ENCODE assay signal across 10 mouse cellular contexts in the genomic region with DNA sequence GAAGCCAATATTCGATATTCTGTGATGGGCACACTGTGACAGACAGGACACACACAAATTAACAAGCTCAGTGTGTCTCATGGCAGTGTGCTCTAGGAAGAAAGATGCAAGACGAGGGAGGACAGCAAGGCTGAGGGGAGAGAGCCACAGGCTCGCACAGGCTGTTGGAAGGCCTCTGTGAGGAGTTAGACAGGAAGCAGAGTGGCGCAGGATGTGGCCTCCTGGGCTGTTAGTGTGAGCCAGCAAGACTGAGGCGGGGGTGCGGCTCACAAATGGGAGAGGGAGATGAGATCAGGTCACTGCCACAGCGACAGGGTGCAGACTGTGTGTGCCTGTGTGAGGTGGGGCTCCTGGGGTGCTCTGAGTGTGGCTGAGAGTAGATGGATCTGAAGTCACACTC. TPM values are rescaled to one million over a fixed set of nuclear protein-coding genes. Genes with fewer than 3 reads are reported as not detected.
DNase-seq lines count a peak whose midpoint lies in the region; ATAC-seq lines count a peak whose summit lies in the region.
"Had no signal": no experiment of that assay in that cellular context is flagged by ENCODE, and none has a peak within 500 bp of the region (broad histone marks: within the 10 kb centered on the region; RNA-seq: fewer than 3 reads in every experiment).

No protein-coding gene starts in this region.

- DNase-seq in lung, postnatal 25 days (ENCODE audit: low spot score), result no peak
- DNase-seq in thymus, postnatal 25 days, result peak; percentile 79
- no peak for DNase-seq in urinary bladder, postnatal 25 days (ENCODE audit: low spot score)
- no peak for DNase-seq in adrenal gland, postnatal 10 days
- DNase-seq: cerebellum, postnatal 25 days had no signal

- peak overlapping the region; percentile 71 for H3K27ac ChIP-seq in lung, embryonic 16.5 days (ENCODE audit: low read length)
- H3K27ac ChIP-seq in heart, embryonic 16.5 days (ENCODE audit: low read length), result peak overlapping the region; percentile 98
- no peak overlapping the region for H3K27ac ChIP-seq in liver, embryonic 16.5 days (ENCODE audit: low read length)
- H3K27ac ChIP-seq: neural tube, embryonic 13.5 days had no signal

- no peak overlapping the region for H3K4me2 ChIP-seq in lung, embryonic 16.5 days (ENCODE audit: low read depth, low read length)
- no peak overlapping the region for H3K4me2 ChIP-seq in heart, embryonic 16.5 days (ENCODE audit: low read depth, low read length)
- no peak overlapping the region for H3K4me2 ChIP-seq in liver, embryonic 16.5 days (ENCODE audit: low read depth, low read length)
- H3K4me2 ChIP-seq: neural tube, embryonic 13.5 days had no signal

- H3K9ac ChIP-seq in lung, embryonic 16.5 days (ENCODE audit: low read length), result no peak overlapping the region; the same call in 1 of the 2 replicates
- H3K9ac ChIP-seq in heart, embryonic 16.5 days (ENCODE audit: low read length), result peak overlapping the region; percentile 62
- H3K9ac ChIP-seq in liver, embryonic 16.5 days (ENCODE audit: low read depth, low read length), result no peak overlapping the region
- H3K9ac ChIP-seq: neural tube, embryonic 13.5 days had no signal

- no peak overlapping the region for H3K4me3 ChIP-seq in lung, embryonic 16.5 days (ENCODE audit: low read length)
- no peak overlapping the region for H3K4me3 ChIP-seq in heart, embryonic 16.5 days (ENCODE audit: low read length)
- no peak overlapping the region for H3K4me3 ChIP-seq in liver, embryonic 16.5 days (ENCODE audit: low read depth, low read length)
- H3K4me3 ChIP-seq: neural tube, embryonic 13.5 days had no signal

- H3K9me3 ChIP-seq in lung, embryonic 16.5 days (ENCODE audit: control insufficient read depth, low read length), result no peaks in the 10 kb centered on the region
- H3K9me3 ChIP-seq in heart, embryonic 16.5 days (replicated peaks; ENCODE audit: control insufficient read depth, low read length), result 0 out of 2 replicates have a peak, but pooled peaks cover 3% of the 10 kb centered on the region
- no peaks in the 10 kb centered on the region for H3K9me3 ChIP-seq in liver, embryonic 16.5 days (replicated peaks; ENCODE audit: control insufficient read depth, low read length)
- H3K9me3 ChIP-seq: neural tube, embryonic 13.5 days had no signal

- no peaks in the 10 kb centered on the region for H3K36me3 ChIP-seq in lung, embryonic 16.5 days (ENCODE audit: control insufficient read depth, insufficient read depth, low read length)
- peaks cover 13% of the 10 kb centered on the region for H3K36me3 ChIP-seq in heart, embryonic 16.5 days (ENCODE audit: control insufficient read depth, insufficient read depth)
- no peaks in the 10 kb centered on the region for H3K36me3 ChIP-seq in liver, embryonic 16.5 days (ENCODE audit: control insufficient read depth, insufficient read depth)
- H3K36me3 ChIP-seq: neural tube, embryonic 13.5 days had no signal

- no peaks in the 10 kb centered on the region for H3K27me3 ChIP-seq in lung, embryonic 16.5 days (ENCODE audit: control insufficient read depth, insufficient read depth, low read depth, low read length)
- no peaks in the 10 kb centered on the region for H3K27me3 ChIP-seq in heart, embryonic 16.5 days (ENCODE audit: control insufficient read depth, insufficient read depth, low read length)
- H3K27me3 ChIP-seq in liver, embryonic 16.5 days (ENCODE audit: control insufficient read depth, insufficient read depth, low read depth, low read length), result no peaks in the 10 kb centered on the region
- H3K27me3 ChIP-seq: neural tube, embryonic 13.5 days had no signal

- peak; percentile 57 for ATAC-seq in lung, embryonic 16.5 days (ENCODE audit: low read depth)
- ATAC-seq in heart, embryonic 16.5 days (replicated peaks; ENCODE audit: extremely low read depth, insufficient read depth, low FRiP score), result 0 out of 2 replicates have a peak, but pooled peaks have one; percentile 3
- ATAC-seq in liver, embryonic 16.5 days (ENCODE audit: low read depth), result peak; percentile 42; the same call in 1 of the 2 replicates

- H3K4me1 ChIP-seq in lung, embryonic 16.5 days (replicated peaks; ENCODE audit: control insufficient read depth, insufficient read depth, low read length), result peaks cover 27% of the 10 kb centered on the region
- peaks cover 61% of the 10 kb centered on the region for H3K4me1 ChIP-seq in heart, embryonic 16.5 days (ENCODE audit: control insufficient read depth, insufficient read depth, low read length)
- H3K4me1 ChIP-seq in liver, embryonic 16.5 days (ENCODE audit: control insufficient read depth, low read depth, low read length), result peaks cover 12% of the 10 kb centered on the region
- H3K4me1 ChIP-seq: neural tube, embryonic 13.5 days had no signal

- whole genome bisulfite sequencing in lung, embryonic 16.5 days, result 24% methylated on average over 7 of the region's 7 CpGs
- WGBS in heart, embryonic 16.5 days, result 41% methylated on average over 7 of the region's 7 CpGs
- 15% methylated on average over 7 of the region's 7 CpGs for WGBS in liver, embryonic 16.5 days (ENCODE audit: insufficient replicate concordance)

RNA-seq across cellular contexts. Expression of a gene that starts 17.9 kb away (rescaled TPM):
- polyA plus RNA-seq in lung, embryonic 16.5 days (2015; fragmentation: Nextera tagmentation; extraction: Ambion mirVana), result 0.97 TPM in 2 replicates
- polyA plus RNA-seq in heart, embryonic 16.5 days (2015; fragmentation: Nextera tagmentation; extraction: Ambion mirVana), result 18.2 and 22.7 TPM in 2 replicates
- polyA plus RNA-seq in liver, embryonic 16.5 days (2015; fragmentation: Nextera tagmentation; extraction: Ambion mirVana), result 0.09 and 0.20 TPM in 2 replicates
- total RNA-seq in adrenal gland, postnatal 10 days (2021), result 10 to 100 TPM in 1 of 2 experiments, 1 to 10 TPM in 1; 3.1 to 12.0 TPM

RNA-seq across cellular contexts. Expression of a gene that starts 39.3 kb away (rescaled TPM):
- polyA plus RNA-seq in lung, embryonic 16.5 days (2015; fragmentation: Nextera tagmentation; extraction: Ambion mirVana), result 0.06 TPM in 1 of 2 replicates, not detected in the other
- 0.09 and 0.22 TPM in 2 replicates for polyA plus RNA-seq in heart, embryonic 16.5 days (2015; fragmentation: Nextera tagmentation; extraction: Ambion mirVana)
- polyA plus RNA-seq in liver, embryonic 16.5 days (2015; fragmentation: Nextera tagmentation; extraction: Ambion mirVana), result 0.90 and 0.96 TPM in 2 replicates
- under 1 TPM; 0.58 to 0.66 TPM for total RNA-seq in adrenal gland, postnatal 10 days (2021)
- total RNA-seq: layer of hippocampus, postnatal 25 days had no signal
- polyA plus RNA-seq: neural tube, embryonic 13.5 days had no signal

Comparison
In these comparisons a context has a peak if more than half of its experiments do, and no peak if none do; other contexts are left out.
1. ATAC-seq: peak in every context shown above with its lines; median percentile 57 in lung, embryonic 16.5 days; 42 in liver, embryonic 16.5 days; 3 in heart, embryonic 16.5 days.